Mouse (Mus musculus): ENCODE results near the gene Olfr190.
"Not testable (repeated sequence)": the region's sequence is repeated elsewhere in the genome, so short reads cannot be mapped to it uniquely, and the experiment has no call there.

Gene Olfr190

DNA sequence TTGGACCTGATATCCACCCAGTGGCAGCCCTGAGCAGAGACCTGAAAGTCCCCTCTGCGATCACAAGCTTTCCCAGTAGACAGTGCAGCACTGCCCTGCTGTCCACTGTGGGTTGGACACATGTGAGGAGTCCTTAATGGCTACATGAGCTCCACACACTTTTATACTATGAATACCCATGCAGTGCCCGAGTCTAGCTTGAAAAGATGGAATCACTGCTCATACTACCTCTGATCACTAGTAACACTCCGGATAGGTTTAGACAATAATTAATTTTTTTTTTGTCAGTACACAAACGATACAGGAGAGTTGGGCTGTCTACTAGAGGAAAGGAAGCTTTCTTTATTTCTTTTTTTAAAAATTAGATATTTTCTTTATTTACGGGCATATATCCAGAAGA is at the start of gene Olfr190:
Gene Olfr190, minus strand, starts transcription at position 101 of the 400 bp plus-strand sequence.
- DNase-seq: no peak

DNA sequence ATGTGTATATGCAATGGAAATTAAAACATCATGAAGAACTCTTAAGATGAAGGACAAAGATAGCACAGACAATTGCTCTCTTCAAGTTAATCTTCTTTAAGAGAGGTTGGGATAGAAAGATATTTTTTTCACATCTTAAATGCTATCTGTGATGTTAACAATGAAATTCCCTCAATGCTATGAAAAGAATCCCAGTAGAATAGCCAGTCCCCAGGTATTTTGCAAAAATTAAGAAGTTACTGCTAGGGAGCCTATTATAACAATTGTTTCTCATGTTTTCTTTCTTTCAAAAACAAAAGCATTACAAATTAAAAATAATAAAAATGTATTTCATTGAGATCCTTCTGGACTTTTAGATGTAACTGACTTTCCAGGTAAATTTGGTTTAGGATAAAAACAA is 43.2 kb upstream of the Olfr190 start, which contains the start of gene Olfr194:
Gene Olfr194, minus strand, starts transcription at position 101 of the 400 bp plus-strand sequence.
- no peak for DNase-seq

DNA sequence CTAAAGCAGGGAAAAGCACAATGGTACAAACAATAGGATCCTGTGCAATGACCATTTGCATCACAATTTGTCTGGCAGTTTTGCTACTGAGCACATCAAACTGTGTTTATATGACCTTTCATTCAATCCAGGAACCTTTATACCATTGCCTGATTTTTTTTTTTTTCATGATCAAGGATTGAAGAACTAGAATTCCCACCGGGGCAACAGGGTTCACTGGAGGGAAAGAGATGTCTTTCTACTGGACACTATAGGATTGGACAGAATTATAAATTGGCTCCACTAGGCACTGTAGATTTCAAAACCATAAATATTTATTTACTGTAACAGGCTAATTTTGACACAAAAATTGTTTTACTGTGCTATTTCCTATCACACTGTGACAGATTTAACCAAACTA is 34.0 kb upstream of the Olfr190 start, which contains the start of gene Olfr193:
Gene Olfr193, minus strand, starts transcription at position 101 of the 400 bp plus-strand sequence.
- DNase-seq: no peak

DNA sequence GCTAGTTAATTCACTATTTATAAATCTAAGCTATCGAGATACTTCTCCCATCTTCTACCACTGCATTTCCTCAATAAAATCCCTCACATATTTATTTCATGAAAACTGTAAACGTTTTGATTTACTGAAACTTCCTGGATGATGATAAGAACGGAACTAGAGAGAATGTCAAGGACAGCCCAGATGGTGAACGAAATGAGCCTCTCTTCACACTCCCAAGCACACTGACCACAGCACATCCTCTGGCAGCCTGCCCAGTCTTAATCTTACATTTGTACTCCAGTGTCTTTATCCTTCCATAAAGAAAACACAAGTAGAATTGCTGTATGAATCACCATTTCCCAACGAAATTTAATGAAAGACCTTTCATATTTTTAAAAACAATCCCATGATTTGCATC is 30.7 kb upstream of the Olfr190 start:
- not testable (repeated sequence) for DNase-seq

DNA sequence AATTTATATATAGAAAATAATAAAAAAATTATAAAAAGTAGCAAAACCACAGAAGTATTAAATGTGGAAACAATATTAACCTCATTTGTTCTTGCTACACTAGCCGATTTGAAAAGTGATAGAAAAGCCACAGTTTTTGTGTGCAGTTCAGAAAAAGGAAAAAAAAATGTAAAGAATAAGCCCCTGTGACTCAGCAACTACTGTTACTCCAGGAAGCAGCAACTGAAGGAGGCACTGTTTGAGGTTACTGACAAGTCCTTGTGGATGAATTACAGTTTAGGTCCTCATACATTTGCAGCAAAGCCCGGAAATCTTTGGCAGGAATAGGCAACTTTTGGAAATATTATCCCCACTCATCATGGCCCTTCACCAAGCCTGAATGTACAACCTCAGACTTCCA is 27.5 kb upstream of the Olfr190 start:
- no peak for DNase-seq

DNA sequence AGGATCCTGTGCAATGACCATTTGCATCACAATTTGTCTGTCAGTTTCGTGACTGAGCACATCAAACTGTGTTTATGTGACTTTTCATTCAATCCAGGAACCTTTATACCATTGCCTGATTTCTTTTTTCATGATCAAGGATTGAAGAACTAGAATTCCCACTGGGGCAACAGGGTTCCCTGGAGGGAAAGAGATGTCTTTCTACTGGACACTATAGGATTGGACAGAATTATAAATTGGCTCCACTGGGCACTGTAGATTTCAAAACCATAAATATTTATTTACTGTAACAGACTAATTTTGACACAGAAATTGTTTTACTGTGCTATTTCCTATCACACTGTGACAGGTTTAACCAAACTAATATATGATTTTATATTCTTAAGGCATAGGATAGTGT is 11.9 kb upstream of the Olfr190 start, which contains the start of gene Olfr191:
Gene Olfr191, minus strand, starts transcription at position 101 of the 400 bp plus-strand sequence.
- not testable (repeated sequence) for DNase-seq

DNA sequence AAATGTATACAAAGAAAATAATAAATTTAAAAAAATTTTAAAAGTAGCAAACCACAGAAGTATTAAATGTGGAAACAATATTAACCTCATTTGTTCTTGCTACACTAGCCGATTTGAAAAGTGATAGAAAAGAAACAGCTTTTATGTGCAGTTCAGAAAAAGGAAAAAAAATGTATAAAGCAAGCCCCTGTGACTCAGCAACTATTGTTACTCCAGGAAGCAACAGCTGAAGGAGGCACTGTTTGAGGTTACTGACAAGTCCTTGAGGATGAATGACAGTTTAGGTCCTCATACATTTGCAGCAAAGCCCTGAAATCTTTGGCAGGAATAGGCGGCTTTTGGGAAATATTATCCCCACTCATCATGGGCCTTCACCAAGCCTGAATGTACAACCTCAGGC is 3.3 kb upstream of the Olfr190 start:
- not testable (repeated sequence) for DNase-seq

DNA sequence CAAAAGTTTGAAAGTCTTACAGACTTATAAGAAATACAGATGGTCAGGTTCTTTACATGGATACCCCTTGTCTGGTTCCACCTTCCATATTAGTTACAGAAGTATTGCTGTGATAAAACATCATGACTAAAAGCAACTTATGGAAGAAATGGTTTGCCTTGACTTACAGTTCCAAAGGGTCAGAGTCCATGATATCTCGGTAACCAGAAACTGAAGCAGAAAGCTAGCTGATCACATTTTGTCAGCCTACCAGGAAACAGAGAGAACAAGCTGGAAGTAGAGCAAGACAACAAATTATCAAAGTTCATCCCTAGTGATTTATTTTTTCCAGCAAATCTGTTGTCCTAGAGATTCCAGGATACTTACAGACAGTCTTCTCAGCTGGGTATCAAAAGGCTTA is 4.3 kb downstream of the Olfr190 start:
- DNase-seq: no peak

DNA sequence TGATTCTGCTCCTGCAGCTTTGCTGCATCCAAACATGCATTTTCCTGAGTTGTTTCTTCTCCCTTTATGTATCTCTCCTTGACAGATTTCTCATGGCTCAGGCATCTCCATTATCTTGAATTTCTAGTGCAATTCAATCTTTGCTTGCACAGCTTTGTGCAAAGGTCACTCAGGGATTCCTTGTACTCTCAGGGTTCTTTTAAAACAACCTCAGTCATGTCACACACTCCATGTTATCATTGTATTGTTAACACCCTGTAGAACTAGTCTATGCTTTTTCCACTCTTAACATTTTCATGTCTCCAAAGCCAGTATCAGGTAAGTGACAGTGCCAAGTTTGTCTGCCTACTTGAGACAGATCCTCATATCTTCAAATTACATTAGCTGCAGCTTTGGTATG is 6.0 kb downstream of the Olfr190 start:
- no peak for DNase-seq

DNA sequence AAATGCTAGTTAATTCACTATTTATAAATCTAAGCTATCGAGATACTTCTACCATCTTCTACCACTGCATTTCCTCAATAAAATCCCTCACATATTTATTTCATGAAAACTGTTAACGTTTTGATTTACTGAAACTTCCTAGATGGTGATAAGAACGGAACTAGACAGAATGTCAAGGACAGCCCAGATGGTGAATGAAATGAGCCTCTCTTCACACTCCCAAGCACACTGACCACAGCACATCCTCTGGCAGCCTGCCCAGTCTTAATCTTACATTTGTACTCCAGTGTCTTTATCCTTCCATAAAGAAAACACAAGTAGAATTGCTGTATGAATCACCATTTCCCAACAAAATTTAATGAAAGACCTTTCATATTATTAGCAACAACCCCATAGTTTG is 15.4 kb downstream of the Olfr190 start:
- not testable (repeated sequence) for DNase-seq

DNA sequence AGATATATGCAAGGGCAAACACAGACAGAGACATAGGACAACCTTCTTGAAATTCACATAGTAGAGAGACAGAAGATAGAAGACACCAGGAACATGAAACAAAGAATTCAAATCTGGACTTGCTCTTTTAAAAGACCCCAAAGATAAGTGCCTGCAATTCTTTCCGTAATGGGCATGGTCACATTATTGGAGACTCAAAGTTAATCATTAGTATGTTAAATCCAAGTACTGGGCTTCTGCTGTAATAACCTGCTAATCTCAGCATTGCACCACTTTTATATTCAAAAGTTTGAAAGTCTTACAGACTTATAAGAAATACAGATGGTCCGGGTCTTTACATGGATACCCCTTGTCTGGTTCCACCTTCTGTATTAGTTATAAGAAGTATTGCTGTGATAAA is 28.5 kb downstream of the Olfr190 start:
- not testable (repeated sequence) for DNase-seq

DNA sequence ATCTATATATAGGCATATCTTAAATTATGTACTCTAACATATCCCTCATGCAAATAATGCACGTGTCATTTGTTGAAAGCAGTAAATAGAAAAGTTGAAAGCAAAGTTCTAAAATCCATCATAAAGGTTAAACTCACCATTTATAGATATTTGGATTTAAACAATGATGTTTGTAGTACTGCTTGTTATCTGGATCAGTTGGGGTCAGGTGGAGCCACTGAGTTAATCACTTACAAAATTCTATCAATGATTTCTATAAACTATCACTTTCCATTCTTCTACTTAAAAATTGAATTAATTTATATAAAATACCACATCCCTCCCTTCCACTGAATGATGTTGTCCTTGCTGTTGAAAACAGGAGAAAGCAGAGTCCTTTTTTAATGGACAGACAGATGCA is 28.9 kb downstream of the Olfr190 start:
- DNase-seq: no peak

DNA sequence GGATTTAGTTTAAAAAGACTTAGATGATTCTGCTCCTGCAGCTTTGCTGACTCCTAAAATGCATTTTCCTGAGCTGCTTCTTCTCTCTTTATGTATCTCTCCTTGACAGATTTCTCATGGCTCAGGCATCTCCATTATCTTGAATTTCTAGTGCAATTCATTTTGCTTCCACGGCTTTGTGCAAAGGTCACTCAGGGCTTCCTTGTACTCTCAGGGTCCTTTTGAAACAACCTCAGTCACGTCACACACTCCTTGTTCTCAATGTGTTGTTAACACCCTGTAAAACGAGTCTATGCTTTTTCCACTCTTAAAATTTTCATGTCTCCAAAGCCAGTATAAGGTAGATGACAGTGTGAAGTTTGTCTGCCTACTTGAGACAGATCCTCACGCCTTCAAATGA is 30.2 kb downstream of the Olfr190 start:
- DNase-seq: no peak

DNA sequence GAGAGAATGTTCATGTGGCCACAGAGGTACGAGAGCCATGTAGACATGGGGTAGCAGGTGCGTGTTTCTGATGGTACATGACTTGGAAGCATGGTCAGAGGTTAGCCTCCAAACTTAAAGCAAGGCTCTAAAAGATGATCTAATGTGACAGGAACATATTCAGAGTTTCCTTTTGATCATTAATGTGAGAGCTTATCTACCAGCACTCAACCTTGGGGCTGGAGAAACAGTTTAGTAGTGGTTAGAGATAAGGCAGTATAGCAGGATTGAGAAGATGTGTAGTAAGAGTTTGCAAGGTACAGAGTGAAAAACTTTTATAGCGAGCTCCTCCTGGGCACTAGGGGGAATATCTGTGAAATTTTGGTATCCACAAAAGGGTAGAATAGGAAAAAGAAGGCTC is 32.0 kb downstream of the Olfr190 start:
- no peak for DNase-seq

DNA sequence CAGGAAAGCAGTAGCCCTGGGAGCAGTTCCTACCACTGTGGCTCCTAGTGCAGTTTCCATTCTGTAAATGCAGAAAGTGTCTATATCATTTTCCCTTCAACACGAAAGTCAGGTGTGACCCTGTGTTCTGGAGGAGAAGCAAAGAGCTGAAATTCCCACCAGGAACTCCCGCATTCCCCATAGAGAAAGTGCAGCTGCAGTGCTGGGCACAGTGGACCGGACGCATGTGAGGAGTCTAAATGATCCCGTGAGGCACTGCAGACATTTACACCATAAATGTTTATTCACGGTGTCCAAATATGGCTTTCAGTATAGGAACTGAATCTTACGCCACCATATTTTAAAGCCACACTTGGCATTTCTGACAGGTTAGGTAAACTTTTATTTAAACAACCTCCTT is 38.1 kb downstream of the Olfr190 start, which contains the start of gene Olfr187:
Gene Olfr187, minus strand, starts transcription at position 58 of the 400 bp plus-strand sequence.
- no peak for DNase-seq

DNA sequence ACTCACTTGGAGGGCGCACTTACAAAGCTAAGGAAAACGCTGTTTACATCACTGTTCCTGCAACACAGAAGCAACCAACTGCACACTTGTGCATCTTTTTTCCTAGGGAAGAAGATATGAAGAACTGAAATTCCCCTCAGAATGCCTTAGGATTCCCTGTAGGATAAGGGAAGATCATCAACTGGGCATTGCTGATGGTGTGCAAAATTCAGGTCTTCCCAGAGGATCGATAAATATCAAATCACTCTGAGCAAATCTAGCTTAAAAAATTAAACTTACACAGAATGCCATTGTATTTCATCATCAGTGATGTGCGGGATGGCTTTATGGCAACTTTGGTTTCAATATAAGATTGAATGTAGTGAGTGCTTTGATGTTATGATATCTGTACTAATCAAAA is 47.6 kb downstream of the Olfr190 start, which contains the start of gene Olfr186:
Gene Olfr186, minus strand, starts transcription at position 101 of the 400 bp plus-strand sequence.
- DNase-seq: no peak

Measured in kidney, adult 18-20 months (tissue).